Mouse (Mus musculus): ENCODE measurements at regions not wholly inside any gene's neighbourhood (a gene's known extent, or its start where the extent isn't known, plus 50 kb on each side); places are given as distances from the start of the nearest gene placed in this dataset.
"Not testable (repeated sequence)": the region's sequence is repeated elsewhere in the genome, so short reads cannot be mapped to it uniquely, and the experiment has no call there.

DNA sequence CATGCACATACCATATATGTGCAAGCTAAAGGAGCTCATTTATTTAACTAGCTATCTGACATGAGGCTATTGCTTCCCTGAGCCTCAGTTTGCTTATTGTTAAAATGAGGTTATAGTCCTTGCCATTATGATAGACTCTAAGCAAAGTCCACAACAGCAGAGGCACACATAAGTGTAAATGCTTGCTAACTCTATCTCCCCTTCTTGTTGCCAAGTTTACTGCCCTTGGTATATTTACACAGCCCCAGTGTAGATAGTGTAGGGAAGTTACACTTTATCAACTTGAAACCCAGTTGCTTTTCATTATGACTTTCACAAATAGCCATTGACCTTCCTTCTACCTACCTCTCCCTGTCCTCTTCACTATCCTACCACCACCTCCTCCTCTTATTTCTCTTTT is 782.6 kb upstream of the Agtr1b start:
- Histone ChIP-seq H3K4me3 (no peak overlapping the region), H3K36me3 (no peaks in the 10 kb centered on the region), H3K4me2 (replicated peaks) (no peak overlapping the region), H3K27me3 (replicated peaks) (no peaks in the 10 kb centered on the region), H3K9me3 (no peaks in the 10 kb centered on the region; the same call in 1 of the 2 replicates), H3K4me1 (no peaks in the 10 kb centered on the region), H3K9ac (no peak overlapping the region), H3K27ac (no peak overlapping the region)
- no peak for ATAC-seq (ENCODE audit: low FRiP score, low read depth)

DNA sequence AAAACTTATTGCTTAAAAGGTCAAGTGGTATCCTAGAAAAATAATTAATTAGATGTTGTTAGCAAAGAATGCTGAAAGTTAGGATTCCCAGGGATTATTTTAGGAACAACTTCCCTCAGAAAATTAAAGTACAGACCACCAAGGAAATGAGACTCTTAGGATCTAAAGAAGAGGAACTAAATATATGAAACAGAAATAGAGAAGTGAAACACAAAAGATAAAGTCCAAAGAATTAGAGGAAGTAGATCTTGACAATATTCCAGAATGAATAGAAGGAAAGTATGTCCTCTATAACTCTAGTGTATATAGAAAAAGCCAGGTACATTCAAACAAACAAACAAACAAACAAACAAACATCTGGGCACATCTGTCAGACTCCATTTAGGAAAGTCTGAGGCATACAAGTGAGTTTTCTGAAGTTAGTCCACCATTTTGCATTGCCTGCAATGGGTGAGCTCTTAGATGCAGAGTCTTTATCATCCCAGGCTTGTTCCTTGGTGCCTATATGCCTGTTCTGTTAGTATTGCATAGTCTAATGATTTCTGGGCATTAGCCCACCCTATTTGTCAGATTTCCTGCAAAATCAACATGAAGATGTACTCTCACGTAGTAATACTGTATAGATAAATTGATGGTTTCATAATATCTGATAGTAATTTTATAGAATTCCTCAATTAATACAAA is 762.0 kb upstream of the Agtr1b start:
- no peaks in the 10 kb centered on the region for H3K36me3 ChIP-seq
- H3K27me3 ChIP-seq (replicated peaks), result no peaks in the 10 kb centered on the region
- no peak for ATAC-seq (ENCODE audit: low FRiP score, low read depth)
- 86% methylated on average over 1 of the region's 1 CpGs for WGBS
- H3K4me3 ChIP-seq, result no peak overlapping the region
- H3K4me2 ChIP-seq (replicated peaks), result no peak overlapping the region
- H3K9ac ChIP-seq, result no peak overlapping the region
- no peaks in the 10 kb centered on the region for H3K4me1 ChIP-seq
- H3K9me3 ChIP-seq, result no peaks in the 10 kb centered on the region
- no peak overlapping the region for H3K27ac ChIP-seq

DNA sequence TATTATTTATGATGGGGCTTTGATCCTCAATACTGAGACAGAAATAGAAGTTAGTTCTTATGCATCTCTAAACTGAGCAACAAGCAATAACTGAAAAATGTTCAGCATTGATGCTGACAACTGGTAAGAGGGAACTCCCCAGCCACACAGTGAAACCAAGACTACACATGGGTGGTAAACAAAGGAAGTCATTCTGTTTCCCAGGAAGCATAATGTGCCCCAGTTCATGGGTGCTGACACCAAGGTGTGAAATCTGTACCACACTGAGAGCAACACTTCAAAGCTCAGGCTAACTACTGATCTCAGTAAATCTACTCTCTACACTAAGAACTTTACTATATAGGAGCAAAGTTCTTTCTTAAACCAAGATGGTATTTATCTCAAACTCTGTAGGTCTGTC is 759.2 kb upstream of the Agtr1b start:
- H3K9ac ChIP-seq, result no peak overlapping the region

DNA sequence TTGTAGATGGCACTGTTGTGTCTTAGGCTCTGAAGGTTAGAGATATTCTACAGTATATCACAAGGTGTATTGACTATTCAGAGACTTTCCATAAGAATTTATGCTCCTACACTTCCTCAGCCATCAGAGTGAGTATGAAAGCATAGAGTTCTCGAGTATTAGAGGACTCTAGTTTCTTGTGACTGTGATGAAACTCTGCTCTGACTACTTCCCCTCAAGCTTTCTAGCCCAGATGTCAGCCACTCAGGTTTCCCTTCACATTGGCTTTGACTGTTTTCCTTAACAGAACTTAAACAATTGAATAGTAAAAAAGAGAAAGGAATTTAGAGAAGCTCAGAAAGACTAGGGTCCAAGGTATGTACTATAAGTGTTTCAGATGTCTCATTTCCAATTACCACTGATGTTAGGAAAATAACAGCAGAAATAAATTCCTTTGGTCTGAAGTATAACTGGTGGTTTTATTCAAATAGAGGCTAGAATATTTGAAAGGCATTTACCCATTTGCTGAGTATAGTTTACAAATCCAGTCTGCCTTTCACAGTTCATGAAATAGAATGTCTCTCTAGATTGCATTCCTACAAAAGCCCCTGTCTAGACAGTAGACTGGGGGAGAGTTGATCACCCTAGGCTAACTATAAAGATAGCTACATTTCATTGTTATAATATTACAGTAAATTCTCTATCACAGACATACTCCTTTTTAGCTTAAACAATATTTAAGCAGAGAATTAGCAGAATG is 751.4 kb upstream of the Agtr1b start:
- Histone ChIP-seq H3K4me2 (replicated peaks) (no peak overlapping the region), H3K9ac (no peak overlapping the region), H3K27me3 (replicated peaks) (no peaks in the 10 kb centered on the region), H3K4me3 (no peak overlapping the region), H3K4me1 (no peaks in the 10 kb centered on the region), H3K27ac (no peak overlapping the region), H3K9me3 (no peaks in the 10 kb centered on the region), H3K36me3 (no peaks in the 10 kb centered on the region)
- ATAC-seq (ENCODE audit: low FRiP score, low read depth), result no peak
- WGBS, result 84% methylated on average over 1 of the region's 1 CpGs

More for the DNA sequence above, 759.2 kb upstream of the Agtr1b start:
- Histone ChIP-seq H3K4me2 (replicated peaks) (no peak overlapping the region), H3K27me3 (replicated peaks) (no peaks in the 10 kb centered on the region), H3K4me1 (no peaks in the 10 kb centered on the region), H3K9me3 (no peaks in the 10 kb centered on the region), H3K4me3 (no peak overlapping the region), H3K27ac (no peak overlapping the region), H3K36me3 (no peaks in the 10 kb centered on the region)
- ATAC-seq (ENCODE audit: low FRiP score, low read depth), result no peak

DNA sequence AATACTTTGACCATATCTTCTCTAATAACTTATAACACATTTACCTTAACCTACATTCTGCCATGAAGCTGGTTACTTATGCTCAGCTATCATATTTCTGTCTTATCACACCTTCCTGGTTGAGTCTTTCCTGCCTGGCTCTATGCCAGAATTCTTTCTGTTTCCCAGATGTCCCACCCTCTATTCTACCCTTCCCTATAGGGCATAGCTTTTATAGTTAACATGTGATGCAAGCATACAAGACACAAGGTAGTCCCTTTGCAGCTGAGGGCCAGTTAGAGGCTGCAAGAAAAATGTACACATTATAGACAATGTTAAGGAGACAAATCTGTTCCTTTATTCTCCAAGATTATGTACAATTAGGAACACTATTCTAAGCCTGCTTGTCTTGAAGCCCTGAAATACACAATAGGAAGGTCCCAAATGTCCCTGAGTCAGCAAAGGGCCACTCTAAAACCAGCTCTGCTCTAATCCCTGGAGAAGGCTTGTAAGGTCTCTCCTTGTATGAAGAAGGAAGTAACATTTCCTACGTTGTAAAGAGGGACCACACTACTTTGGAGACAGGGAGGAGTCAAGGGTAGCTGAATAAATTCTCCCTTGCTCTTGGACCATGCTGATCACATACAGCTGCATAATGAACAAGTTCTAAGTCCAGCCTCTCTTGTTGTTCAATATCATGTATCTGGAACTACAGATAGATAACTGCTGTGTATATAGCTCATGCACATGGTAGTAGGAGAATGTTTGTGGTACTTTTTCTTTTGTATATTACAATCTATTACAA is 745.0 kb upstream of the Agtr1b start:
- Histone ChIP-seq H3K4me2 (replicated peaks) (no peak overlapping the region), H3K9me3 (no peaks in the 10 kb centered on the region), H3K27ac (no peak overlapping the region), H3K4me3 (no peak overlapping the region), H3K27me3 (replicated peaks) (no peaks in the 10 kb centered on the region), H3K4me1 (no peaks in the 10 kb centered on the region), H3K9ac (no peak overlapping the region), H3K36me3 (no peaks in the 10 kb centered on the region)
- no peak for ATAC-seq (ENCODE audit: low FRiP score, low read depth)
- 73% methylated on average over 1 of the region's 1 CpGs for WGBS

DNA sequence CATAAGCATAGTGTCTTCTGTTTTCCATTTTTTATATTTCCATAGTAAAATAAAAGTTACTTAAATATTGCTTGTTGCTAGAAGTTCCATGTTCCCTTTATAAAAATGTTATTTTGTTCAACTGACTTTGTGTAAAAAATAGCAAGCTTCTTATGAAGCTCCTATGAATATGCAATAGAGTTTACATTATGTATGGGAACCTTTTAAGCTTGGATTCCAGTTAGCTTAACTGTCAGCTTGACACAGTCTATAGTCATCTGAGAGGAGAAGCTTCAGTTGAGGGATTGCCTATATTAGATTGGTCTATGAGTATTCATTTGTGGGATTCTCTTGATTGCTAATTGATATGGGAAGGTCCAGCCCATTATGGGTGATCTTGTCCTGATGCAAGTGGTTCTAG is 723.2 kb upstream of the Agtr1b start:
- no peaks in the 10 kb centered on the region for H3K9me3 ChIP-seq
- H3K36me3 ChIP-seq, result no peaks in the 10 kb centered on the region
- no peaks in the 10 kb centered on the region for H3K4me1 ChIP-seq
- H3K27me3 ChIP-seq (replicated peaks), result no peaks in the 10 kb centered on the region
- no peak overlapping the region for H3K4me2 ChIP-seq (replicated peaks)
- no peak overlapping the region for H3K27ac ChIP-seq
- H3K4me3 ChIP-seq, result no peak overlapping the region
- ATAC-seq (ENCODE audit: low FRiP score, low read depth), result no peak
- no peak overlapping the region for H3K9ac ChIP-seq

DNA sequence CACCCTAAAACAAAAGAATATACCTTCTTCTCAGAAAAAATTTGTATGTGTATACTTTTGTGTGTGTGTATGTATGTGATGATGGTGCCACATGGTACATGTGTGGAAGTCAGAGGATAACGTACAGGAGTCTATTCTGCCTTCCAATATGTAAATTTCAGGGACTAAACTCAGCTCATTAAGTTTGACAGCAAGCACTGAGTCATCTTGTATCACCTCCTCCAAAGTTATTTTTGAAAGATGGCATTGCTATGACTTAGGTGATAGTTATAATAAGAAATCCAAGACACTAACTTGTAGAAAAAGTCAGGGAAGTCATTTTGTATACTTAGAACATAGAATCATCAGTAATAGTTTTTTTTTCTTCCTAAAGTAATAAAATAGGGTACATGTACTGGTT is 719.4 kb upstream of the Agtr1b start:
- 75% methylated on average over 1 of the region's 1 CpGs for WGBS
- Histone ChIP-seq H3K27me3 (replicated peaks) (no peaks in the 10 kb centered on the region), H3K4me2 (replicated peaks) (no peak overlapping the region), H3K9ac (no peak overlapping the region), H3K4me3 (no peak overlapping the region), H3K4me1 (no peaks in the 10 kb centered on the region), H3K9me3 (no peaks in the 10 kb centered on the region), H3K36me3 (no peaks in the 10 kb centered on the region), H3K27ac (no peak overlapping the region)
- ATAC-seq (ENCODE audit: low FRiP score, low read depth), result no peak

DNA sequence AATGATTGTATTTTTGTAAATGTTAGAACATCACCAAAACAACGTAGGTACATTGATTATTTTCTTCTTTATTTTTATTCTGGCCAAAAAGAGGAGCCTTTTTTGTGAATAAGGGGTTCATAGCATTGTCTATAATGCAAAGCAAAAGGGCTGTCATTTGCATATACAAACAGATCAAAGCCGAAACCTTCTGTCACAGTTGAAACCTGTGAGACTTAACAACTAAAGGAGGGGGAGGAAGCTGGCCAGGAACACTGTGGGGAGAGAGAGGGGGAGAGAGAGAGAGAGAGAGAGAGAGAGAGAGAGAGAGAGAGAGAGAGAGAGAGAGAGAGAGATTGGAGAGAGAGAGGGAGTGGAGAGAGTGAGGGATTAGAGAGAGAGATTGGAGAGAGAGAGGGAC is 710.6 kb upstream of the Agtr1b start:
- H3K27ac ChIP-seq, result no peak overlapping the region
- no peaks in the 10 kb centered on the region for H3K9me3 ChIP-seq
- no peaks in the 10 kb centered on the region for H3K4me1 ChIP-seq
- H3K4me3 ChIP-seq, result no peak overlapping the region
- no peak overlapping the region for H3K9ac ChIP-seq
- H3K36me3 ChIP-seq, result no peaks in the 10 kb centered on the region
- no peak for ATAC-seq (ENCODE audit: low FRiP score, low read depth)
- no peaks in the 10 kb centered on the region for H3K27me3 ChIP-seq (replicated peaks)
- WGBS, result 68% methylated on average over 2 of the region's 2 CpGs
- H3K4me2 ChIP-seq (replicated peaks), result no peak overlapping the region

DNA sequence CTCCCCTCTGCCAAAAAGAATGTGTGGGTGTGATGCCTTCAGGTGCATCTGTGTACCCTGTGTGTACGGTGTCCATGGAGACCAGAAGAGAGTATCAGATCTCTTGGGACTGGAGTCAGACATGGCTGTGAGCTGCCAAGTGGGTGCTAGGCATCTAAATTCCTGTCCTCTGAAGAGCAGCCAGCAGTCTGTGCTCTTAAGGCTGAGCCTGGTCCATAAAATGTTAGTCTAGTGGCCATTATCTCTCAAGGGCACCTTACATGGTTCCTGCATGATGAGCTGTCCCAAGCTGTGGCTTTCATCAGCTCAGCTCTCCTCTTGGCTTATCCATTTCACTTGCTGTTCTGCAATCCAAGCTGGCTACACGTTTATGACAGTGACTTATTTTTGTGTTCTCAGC is 686.4 kb upstream of the Agtr1b start:
- not testable (repeated sequence) for H3K4me2 ChIP-seq (replicated peaks); H3K27ac ChIP-seq; ATAC-seq (ENCODE audit: low FRiP score, low read depth); H3K27me3 ChIP-seq (replicated peaks); H3K9ac ChIP-seq; H3K4me3 ChIP-seq; H3K4me1 ChIP-seq; H3K36me3 ChIP-seq; H3K9me3 ChIP-seq
- WGBS, result 68% methylated on average over 1 of the region's 2 CpGs

DNA sequence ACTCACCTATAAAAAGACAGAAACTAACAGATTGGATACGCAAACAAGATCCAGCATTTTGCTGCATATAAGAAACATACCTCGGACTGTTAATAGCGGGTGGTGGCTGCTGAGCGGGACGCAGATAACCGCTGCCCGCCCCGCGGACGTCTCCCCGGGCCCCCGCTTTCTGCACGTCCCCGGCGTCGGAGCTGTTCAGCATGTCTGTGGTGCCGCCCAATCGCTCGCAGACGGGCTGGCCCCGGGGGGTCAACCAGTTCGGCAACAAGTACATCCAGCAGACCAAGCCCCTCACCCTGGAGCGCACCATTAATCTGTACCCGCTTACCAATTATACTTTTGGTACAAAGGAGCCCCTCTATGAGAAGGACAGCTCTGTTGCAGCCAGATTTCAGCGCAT is 682.4 kb upstream of the Agtr1b start:
- H3K27me3 ChIP-seq (replicated peaks); H3K4me3 ChIP-seq; H3K4me1 ChIP-seq; H3K27ac ChIP-seq; H3K4me2 ChIP-seq (replicated peaks); H3K36me3 ChIP-seq; H3K9ac ChIP-seq; H3K9me3 ChIP-seq; ATAC-seq (ENCODE audit: low FRiP score, low read depth): not testable (repeated sequence)
- 69% methylated on average over 20 of the region's 25 CpGs for WGBS

DNA sequence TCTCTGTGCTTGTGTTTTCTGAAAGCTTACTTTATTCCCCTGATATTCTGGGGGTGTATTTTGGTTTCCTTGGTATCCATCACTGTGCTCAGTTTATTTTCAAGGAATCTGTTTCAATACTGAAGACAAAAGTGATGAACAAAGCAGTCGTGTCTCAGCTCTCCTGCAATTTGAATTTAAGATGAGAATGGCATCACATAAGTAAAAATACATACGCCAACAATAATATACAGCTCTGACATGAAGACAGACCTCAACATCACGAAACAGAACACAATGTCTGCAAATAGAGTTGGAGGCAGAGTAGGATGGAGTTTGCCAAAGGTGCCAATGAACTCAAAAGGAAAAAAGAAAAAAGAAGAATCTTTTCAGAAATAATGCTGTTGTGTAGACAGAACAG is 679.0 kb upstream of the Agtr1b start:
- Histone ChIP-seq H3K36me3 (no peaks in the 10 kb centered on the region), H3K4me2 (replicated peaks) (no peak overlapping the region), H3K9ac (no peak overlapping the region), H3K4me3 (no peak overlapping the region), H3K9me3 (no peaks in the 10 kb centered on the region), H3K27ac (no peak overlapping the region), H3K27me3 (replicated peaks) (no peaks in the 10 kb centered on the region), H3K4me1 (no peaks in the 10 kb centered on the region)
- ATAC-seq (ENCODE audit: low FRiP score, low read depth), result no peak
- 81% methylated on average over 3 of the region's 3 CpGs for WGBS

DNA sequence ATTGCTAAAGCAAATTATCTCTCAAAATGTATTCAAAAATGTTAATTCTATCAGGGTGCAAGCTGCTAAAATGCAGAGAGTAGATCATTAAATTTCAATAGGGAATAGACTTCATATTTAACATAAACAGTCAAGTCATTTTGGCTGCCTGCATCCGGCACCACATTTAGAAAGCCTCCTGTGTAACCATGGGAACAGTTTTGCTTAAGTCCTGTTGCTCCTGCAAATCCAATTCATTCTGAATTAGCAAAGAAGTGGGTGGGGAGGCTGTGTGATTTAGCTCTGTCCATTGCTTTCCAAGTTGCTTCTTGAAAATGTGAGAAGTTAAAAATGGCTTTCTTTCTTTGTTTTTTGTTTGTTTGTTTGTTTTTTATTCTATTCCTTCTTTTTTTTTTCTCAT is 658.9 kb upstream of the Agtr1b start:
- Histone ChIP-seq H3K27me3 (replicated peaks) (no peaks in the 10 kb centered on the region), H3K4me1 (no peaks in the 10 kb centered on the region), H3K9ac (no peak overlapping the region), H3K4me2 (replicated peaks) (no peak overlapping the region), H3K9me3 (no peaks in the 10 kb centered on the region), H3K27ac (no peak overlapping the region), H3K4me3 (no peak overlapping the region), H3K36me3 (no peaks in the 10 kb centered on the region)
- WGBS, result 48% methylated on average over 1 of the region's 1 CpGs
- ATAC-seq (ENCODE audit: low FRiP score, low read depth), result no peak

Measured in neural tube, embryonic 12.5 days (tissue).